In genomic region chr5:37664962-37665361, GRCm38 (mm10) we compare ENCODE assay signal across 24 mouse cellular contexts. TPM values are rescaled to one million over a fixed set of nuclear protein-coding genes. Genes with fewer than 3 reads are reported as not detected.
"Had no signal": no experiment of that assay in that cellular context is flagged by ENCODE, and none has a peak within 500 bp of the region (broad histone marks: within the 10 kb centered on the region; RNA-seq: fewer than 3 reads in every experiment).

No protein-coding gene starts in this region.

- H3K9ac ChIP-seq: forebrain, postnatal 0 days; heart, embryonic 13.5 days; heart, embryonic 15.5 days; hindbrain, embryonic 12.5 days; hindbrain, embryonic 15.5 days; limb, embryonic 12.5 days had no signal

- H3K4me3 ChIP-seq: heart, embryonic 13.5 days; heart, embryonic 15.5 days; hindbrain, embryonic 12.5 days; hindbrain, embryonic 15.5 days; layer of hippocampus, adult 2 months; left cerebral cortex, adult 2 months; limb, embryonic 10.5 days; limb, embryonic 12.5 days had no signal

- DNase-seq: forebrain, postnatal 0 days; gastrocnemius, postnatal 14 days; gastrocnemius, postnatal 36 days; heart, adult 18-20 months; heart, postnatal 14 days; heart, postnatal 36 days; kidney, adult 11 months; kidney, adult 8-10 months; kidney, postnatal 10 days; kidney, postnatal 25 days; kidney, postnatal 4 days; liver had no signal

- ATAC-seq: forebrain, postnatal 0 days; hindbrain, postnatal 0 days; intestine, embryonic 16.5 days had no signal

- H3K4me2 ChIP-seq: heart, embryonic 11.5 days; heart, embryonic 13.5 days; heart, embryonic 15.5 days; hindbrain, embryonic 12.5 days; hindbrain, embryonic 15.5 days; limb, embryonic 12.5 days had no signal

- H3K27me3 ChIP-seq: heart, embryonic 13.5 days; heart, embryonic 15.5 days; hindbrain, embryonic 12.5 days; hindbrain, embryonic 15.5 days; limb, embryonic 12.5 days had no signal

- H3K9me3 ChIP-seq: heart, embryonic 13.5 days; heart, embryonic 15.5 days; hindbrain, embryonic 12.5 days; hindbrain, embryonic 15.5 days; limb, embryonic 10.5 days; limb, embryonic 12.5 days had no signal

- H3K4me1 ChIP-seq: heart, embryonic 13.5 days; heart, embryonic 15.5 days; hindbrain, embryonic 12.5 days; hindbrain, embryonic 15.5 days; limb, embryonic 10.5 days; limb, embryonic 12.5 days had no signal

- H3K36me3 ChIP-seq: heart, embryonic 13.5 days; heart, embryonic 15.5 days; hindbrain, embryonic 12.5 days; hindbrain, embryonic 15.5 days; limb, embryonic 10.5 days; limb, embryonic 12.5 days had no signal

- H3K27ac ChIP-seq: heart, embryonic 13.5 days; heart, embryonic 15.5 days; hindbrain, embryonic 12.5 days; hindbrain, embryonic 15.5 days; hindbrain, postnatal 0 days; layer of hippocampus, adult 2 months; left cerebral cortex, adult 2 months; limb, embryonic 10.5 days; limb, embryonic 12.5 days had no signal

RNA-seq across cellular contexts. Expression of gene Stk32b, which starts 52.0 kb away (rescaled TPM):
- total RNA-seq: gastrocnemius, postnatal 36 days; hematopoietic stem cell, adult 5-6 weeks had no signal
